Mouse (Mus musculus) left cerebral cortex, adult 8-10 months (tissue): ENCODE results near the gene Elfn1. TPM values are rescaled to one million over a fixed set of nuclear protein-coding genes. Genes with fewer than 3 reads are reported as not detected.

ENCODE experiments used
- DNase-seq, 2 experiments: peaks; one replicate each; pipeline ENCODE4 v3.0.0; 2022; ENCODE audit warnings: low spot score in 2 of 2
- total RNA-seq, 4 experiments: library from RNA; stranded (reverse); gene quantifications; 2 replicates each; pipeline ENCODE4 v1.2.4; 2022

Gene Elfn1
- total RNA-seq, 4 experiments from 2014 or later: 30.3 to 34.3 (median 30.7) TPM

- DNase-seq: no peak
Measured at GRCm38 (mm10) chr5:140018780-140019179, 111.0 kb downstream of the Elfn1 start.

GRCm38 (mm10) chr5:140019616-140020015 is 111.9 kb downstream of the Elfn1 start:
- no peak for DNase-seq

GRCm38 (mm10) chr5:140021755-140022154 is 114.0 kb downstream of the Elfn1 start:
- DNase-seq: peak in 1 of 2 experiments; percentile 51

DNA sequence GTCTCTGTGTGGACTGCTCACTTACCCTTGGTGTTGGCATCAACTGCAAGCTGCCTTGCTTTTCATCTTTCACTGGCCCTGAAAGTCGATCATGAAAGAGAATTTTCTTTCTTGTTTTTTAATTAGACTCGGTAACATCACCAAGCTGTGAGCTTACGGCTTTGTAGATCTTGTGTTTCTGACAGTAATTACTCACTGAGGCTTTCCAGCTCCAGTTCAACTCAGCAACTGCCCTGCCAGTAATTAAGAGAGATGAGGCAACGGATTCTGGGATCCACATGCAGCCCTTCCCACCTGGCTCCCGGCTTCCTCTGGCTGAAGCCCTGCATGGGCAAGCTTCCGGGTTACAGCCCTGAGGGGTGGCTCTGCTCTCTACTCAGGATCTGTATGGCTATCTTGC is 115.1 kb downstream of the Elfn1 start:
- no peak for DNase-seq

DNA sequence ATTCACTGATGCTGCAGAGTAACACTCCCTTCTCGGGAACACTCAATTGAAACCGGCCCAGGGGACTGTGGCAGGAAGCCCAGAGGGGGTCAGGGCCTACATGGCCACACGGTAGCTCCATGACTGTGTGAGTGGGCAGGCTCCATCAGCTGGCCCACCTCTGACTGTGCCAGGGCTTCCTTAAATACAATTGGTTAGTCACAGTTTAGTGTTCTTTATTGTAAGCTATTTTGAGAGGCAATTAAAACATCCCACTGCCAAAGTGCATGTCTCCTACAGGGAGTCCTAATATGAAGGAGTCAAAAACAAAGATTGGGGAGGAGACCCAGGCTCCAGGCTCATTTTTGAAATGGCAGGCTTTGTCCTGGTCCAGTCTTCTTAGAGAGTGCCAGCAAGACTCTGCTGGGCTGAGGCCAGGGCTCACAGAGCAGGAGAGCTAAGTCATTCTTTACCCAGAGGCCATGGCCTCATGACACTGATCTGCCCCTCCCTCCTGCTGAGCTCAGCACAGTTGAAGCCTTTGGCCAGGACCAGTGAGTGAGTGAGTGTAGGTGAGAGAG is 116.3 kb downstream of the Elfn1 start:
- peak; percentile 33 to 38 for DNase-seq

Other genes with a start within 250 kb of the Elfn1 start
- 1 to 10 TPM; 2.4 to 3.3 (median 2.7) TPM for gene Micall2, start 171.6 kb upstream of the Elfn1 start, total RNA-seq
- 100 to 1,000 TPM in 2 of 4 experiments, 10 to 100 TPM in 2; 97.1 to 104 (median 99.7) TPM for gene Ints1, start 132.3 kb upstream of the Elfn1 start, total RNA-seq
- gene Mafk, start 116.4 kb upstream of the Elfn1 start, total RNA-seq: 10 to 100 TPM in 2 of 4 experiments, 1 to 10 TPM in 2; 8.6 to 13.0 (median 10.0) TPM
- gene Tmem184a, start 88.0 kb upstream of the Elfn1 start, total RNA-seq: under 1 TPM in 3 of 4 experiments, not detected in 1; 0.27 to 0.50 (median 0.39) TPM
- gene Gm26938, start 81.5 kb upstream of the Elfn1 start, total RNA-seq: not detected
- gene Psmg3, start 81.1 kb upstream of the Elfn1 start, total RNA-seq: 10 to 100 TPM; 16.7 to 20.2 (median 19.1) TPM